Mouse (Mus musculus): ENCODE results near the gene Agbl4. TPM values are rescaled to one million over a fixed set of nuclear protein-coding genes. Genes with fewer than 3 reads are reported as not detected.

The Agbl4 gene
- total and polyA plus RNA-seq, 3 experiments = not detected

DNA sequence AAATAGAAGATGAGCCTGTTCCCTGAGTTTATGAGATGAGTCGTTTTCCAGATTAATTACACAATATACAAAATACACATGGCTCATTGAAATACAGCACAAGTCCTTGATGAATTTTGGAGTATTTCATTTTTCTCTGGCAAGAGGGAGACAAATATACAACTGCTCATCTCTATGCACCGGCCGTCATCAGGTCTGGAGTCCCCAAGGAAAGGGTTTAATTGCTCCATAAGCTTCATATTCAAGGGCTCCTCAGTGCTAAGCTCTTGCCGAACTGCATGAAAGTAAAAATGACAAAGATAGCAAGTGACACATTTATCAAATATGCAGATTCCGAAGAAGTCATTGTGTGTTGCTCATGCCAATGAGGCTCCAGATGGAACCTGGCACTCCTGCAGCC lies 1284.5 kb downstream of the Agbl4 start:
- in situ Hi-C loops (cut with MboI; ENCODE audit: low pct_ligation_motif_present, low pct_unique_long_range_greater_than_20kb, low sequenced_read_pairs) (no loop called here), dilution Hi-C loops (cut with MboI; ENCODE audit: extremely low pct_ligation_motif_present, extremely low pct_unique_long_range_greater_than_20kb, low sequenced_read_pairs) (no loop called here)
- no peak overlapping the region for H3K4me2 ChIP-seq (ENCODE audit: insufficient read depth, low read depth, poor library complexity, severe bottlenecking)
- no peaks in the 10 kb centered on the region for H3K36me3 ChIP-seq (replicated peaks in 1 of 2; ENCODE audit: control insufficient read depth in 1 of 2, insufficient read depth in 1 of 2, low read length in 1 of 2)
- H3K4me1 ChIP-seq (ENCODE audit: control insufficient read depth in 1 of 2, insufficient read depth in 2 of 2) = 0 out of 4 replicates have a peak, but pooled peaks cover 0 to 3% of the 10 kb centered on the region in 2 experiments
- no peak overlapping the region for H3K27ac ChIP-seq (ENCODE audit: insufficient read depth, low read depth)
- no peak overlapping the region for H3K9ac ChIP-seq (ENCODE audit: insufficient read depth, low read depth)
- H3K27me3 ChIP-seq (replicated peaks) = no peaks in the 10 kb centered on the region
- no peak overlapping the region for H3K4me3 ChIP-seq (replicated peaks in 1 of 3; ENCODE audit: low read depth in 2 of 3, low read length in 2 of 3, poor library complexity in 1 of 3)
- H3K79me2 ChIP-seq (replicated peaks; ENCODE audit: control insufficient read depth, extremely low read depth, insufficient read depth, poor library complexity, severe bottlenecking) = no peaks in the 10 kb centered on the region
- no peak for TF ChIP-seq HCFC1 (IDR thresholded peaks at IDR 0.05; ENCODE audit: low read depth, low read length)
- no peak for TF ChIP-seq POLR2A (IDR thresholded peaks at IDR 0.05; ENCODE audit: low read depth, low read length)
- no peak for TF ChIP-seq JUND (conservative IDR thresholded peaks at IDR 0.05; ENCODE audit: low read depth, low read length)
- no peak for TF ChIP-seq CHD1 (IDR thresholded peaks at IDR 0.05; ENCODE audit: low read depth, low read length)
- H3K9me3 ChIP-seq (replicated peaks; ENCODE audit: low read length) = no peaks in the 10 kb centered on the region
- no peak for DNase-seq (ENCODE audit: extremely low read depth)

- Histone ChIP-seq H3K4me2 (ENCODE audit: insufficient read depth, low read depth, poor library complexity, severe bottlenecking) (no peak overlapping the region), H3K79me2 (replicated peaks; ENCODE audit: control insufficient read depth, extremely low read depth, insufficient read depth, poor library complexity, severe bottlenecking) (no peaks in the 10 kb centered on the region), H3K4me3 (replicated peaks in 1 of 3; ENCODE audit: low read depth in 2 of 3, low read length in 2 of 3, poor library complexity in 1 of 3) (no peak overlapping the region), H3K27me3 (replicated peaks) (no peaks in the 10 kb centered on the region), H3K27ac (ENCODE audit: insufficient read depth, low read depth) (no peak overlapping the region), H3K4me1 (ENCODE audit: control insufficient read depth in 1 of 2, insufficient read depth in 2 of 2) (peaks cover 0 to 4% of the 10 kb centered on the region in 2 experiments; a peak in 1 of 4 replicates), H3K36me3 (replicated peaks in 1 of 2; ENCODE audit: control insufficient read depth in 1 of 2, insufficient read depth in 1 of 2, low read length in 1 of 2) (no peaks in the 10 kb centered on the region), H3K9ac (ENCODE audit: insufficient read depth, low read depth) (no peak overlapping the region), H3K9me3 (replicated peaks; ENCODE audit: low read length) (no peaks in the 10 kb centered on the region)
- no peak for DNase-seq (ENCODE audit: extremely low read depth)
- TF ChIP-seq JUND (conservative IDR thresholded peaks at IDR 0.05; ENCODE audit: low read depth, low read length) = no peak
- no peak for TF ChIP-seq SIN3A (IDR thresholded peaks at IDR 0.05; ENCODE audit: low read length)
- TF ChIP-seq NRF1 (IDR thresholded peaks at IDR 0.05; ENCODE audit: low read depth, low read length) = no peak
- TF ChIP-seq TCF12 (IDR thresholded peaks at IDR 0.05; ENCODE audit: low read depth, low read length) = no peak
- no peak for TF ChIP-seq ZMIZ1 (IDR thresholded peaks at IDR 0.05; ENCODE audit: low read depth, low read length)
- no peak for TF ChIP-seq MXI1 (IDR thresholded peaks at IDR 0.05; ENCODE audit: low read depth, low read length)
- no peak for TF ChIP-seq ELF1 (IDR thresholded peaks at IDR 0.05; ENCODE audit: low read depth, low read length)
- TF ChIP-seq IRF4 (IDR thresholded peaks at IDR 0.05; ENCODE audit: low read depth, low read length) = no peak
- no peak for TF ChIP-seq RAD21 (IDR thresholded peaks at IDR 0.05; ENCODE audit: low read depth, low read length)
- no peak for TF ChIP-seq BHLHE40 (IDR thresholded peaks at IDR 0.05; ENCODE audit: low read depth, low read length)
- TF ChIP-seq ZC3H11A (IDR thresholded peaks at IDR 0.05; ENCODE audit: low read depth, low read length) = no peak
- in situ Hi-C loops (cut with MboI; ENCODE audit: low pct_ligation_motif_present, low pct_unique_long_range_greater_than_20kb, low sequenced_read_pairs) (no loop called here), dilution Hi-C loops (cut with MboI; ENCODE audit: extremely low pct_ligation_motif_present, extremely low pct_unique_long_range_greater_than_20kb, low sequenced_read_pairs) (no loop called here)
These were observed 1285.3 kb downstream of the Agbl4 start for GRCm38 (mm10) chr4:111682793-111683192.

GRCm38 (mm10) chr4:111683843-111684242 lies 1286.4 kb downstream of the Agbl4 start:
- Histone ChIP-seq H3K36me3 (replicated peaks in 1 of 2; ENCODE audit: control insufficient read depth in 1 of 2, insufficient read depth in 1 of 2, low read length in 1 of 2) (no peaks in the 10 kb centered on the region), H3K27me3 (replicated peaks) (no peaks in the 10 kb centered on the region), H3K27ac (ENCODE audit: insufficient read depth, low read depth) (no peak overlapping the region), H3K9ac (ENCODE audit: insufficient read depth, low read depth) (no peak overlapping the region), H3K79me2 (replicated peaks; ENCODE audit: control insufficient read depth, extremely low read depth, insufficient read depth, poor library complexity, severe bottlenecking) (no peaks in the 10 kb centered on the region), H3K4me2 (ENCODE audit: insufficient read depth, low read depth, poor library complexity, severe bottlenecking) (no peak overlapping the region), H3K9me3 (replicated peaks; ENCODE audit: low read length) (no peaks in the 10 kb centered on the region), H3K4me1 (ENCODE audit: control insufficient read depth in 1 of 2, insufficient read depth in 2 of 2) (peaks cover 0 to 4% of the 10 kb centered on the region in 2 experiments; a peak in 1 of 4 replicates), H3K4me3 (replicated peaks in 1 of 3; ENCODE audit: low read depth in 2 of 3, low read length in 2 of 3, poor library complexity in 1 of 3) (no peak overlapping the region)
- no peak for TF ChIP-seq ZC3H11A (IDR thresholded peaks at IDR 0.05; ENCODE audit: low read depth, low read length)
- no peak for TF ChIP-seq SIN3A (IDR thresholded peaks at IDR 0.05; ENCODE audit: low read length)
- TF ChIP-seq NELFE (IDR thresholded peaks at IDR 0.05; ENCODE audit: low read depth, low read length) = no peak
- no peak for TF ChIP-seq POLR2AphosphoS2 (IDR thresholded peaks at IDR 0.05; ENCODE audit: low read depth, low read length)
- no peak for TF ChIP-seq BHLHE40 (IDR thresholded peaks at IDR 0.05; ENCODE audit: low read depth, low read length)
- no peak for TF ChIP-seq IRF4 (IDR thresholded peaks at IDR 0.05; ENCODE audit: low read depth, low read length)
- no peak for TF ChIP-seq NRF1 (IDR thresholded peaks at IDR 0.05; ENCODE audit: low read depth, low read length)
- TF ChIP-seq KAT2A (IDR thresholded peaks at IDR 0.05; ENCODE audit: insufficient replicate concordance, low read length) = no peak
- TF ChIP-seq JUND (conservative IDR thresholded peaks at IDR 0.05; ENCODE audit: low read depth, low read length) = no peak
- TF ChIP-seq ETS1 (conservative IDR thresholded peaks at IDR 0.05; ENCODE audit: low read depth, low read length) = no peak
- no peak for TF ChIP-seq MAFK (IDR thresholded peaks at IDR 0.05; ENCODE audit: insufficient replicate concordance, low read length)
- no peak for TF ChIP-seq POLR2A (IDR thresholded peaks at IDR 0.05; ENCODE audit: low read depth, low read length)
- TF ChIP-seq MAZ (IDR thresholded peaks at IDR 0.05; ENCODE audit: low read depth, low read length) = no peak
- TF ChIP-seq MEF2A (IDR thresholded peaks at IDR 0.05; ENCODE audit: borderline replicate concordance, low read depth, low read length) = no peak
- TF ChIP-seq TCF12 (IDR thresholded peaks at IDR 0.05; ENCODE audit: low read depth, low read length) = no peak
- DNase-seq (ENCODE audit: extremely low read depth) = no peak
- dilution Hi-C loops (cut with MboI; ENCODE audit: extremely low pct_ligation_motif_present, extremely low pct_unique_long_range_greater_than_20kb, low sequenced_read_pairs) (no loop called here), in situ Hi-C loops (cut with MboI; ENCODE audit: low pct_ligation_motif_present, low pct_unique_long_range_greater_than_20kb, low sequenced_read_pairs) (no loop called here)
